Mouse (Mus musculus) lung, adult 2 months (tissue): ENCODE data around the gene Olfr544.

Source experiments
- CTCF ChIP-seq: fragments of 200-500 bp; IDR thresholded peaks from 2 replicates; pipeline ENCODE4 v1.5.1; 2011; ENCODE audit warnings: mild to moderate bottlenecking, low read length, control low read depth; ENCODE audit not compliant: insufficient read depth
- POLR2A ChIP-seq: fragments of 200-500 bp; IDR thresholded peaks from 2 replicates; pipeline ENCODE4 v1.6.1; 2011; ENCODE audit warnings: low read depth, mild to moderate bottlenecking, control low read depth, low read length, borderline replicate concordance; ENCODE audit errors: extremely low read depth

DNA sequence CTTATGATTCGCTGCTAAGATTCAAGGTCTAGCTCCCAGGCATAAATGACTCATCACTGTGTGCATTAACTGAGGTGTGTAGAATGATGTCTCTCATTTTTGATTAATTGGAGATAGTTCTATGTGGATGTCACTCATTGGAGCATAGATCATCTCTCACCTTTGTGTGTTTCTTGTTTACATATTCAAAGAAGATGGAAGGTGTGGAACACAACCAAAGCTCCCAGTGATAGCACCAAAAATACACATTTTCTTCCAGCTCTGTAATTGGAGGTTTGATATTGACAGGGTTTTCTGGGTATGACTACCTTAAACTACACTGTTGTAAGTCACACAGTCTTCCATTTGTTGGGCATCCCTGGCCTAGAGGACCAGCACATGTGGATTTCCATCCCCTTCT is 46.3 kb upstream of the Olfr544 start, which contains the start of gene Olfr547:
- no peak for TF ChIP-seq CTCF
- TF ChIP-seq POLR2A: no peak
